Mouse (Mus musculus) regulatory T cell (primary cell): ENCODE results near the gene Mecom.
"Not testable (repeated sequence)": the region's sequence is repeated elsewhere in the genome, so short reads cannot be mapped to it uniquely, and the experiment has no call there.

Source experiments
- in situ Hi-C: fragments of 300-600 bp; cut with MboI, MseI; formaldehyde crosslinking; loops from one replicate; pipeline ENCODE4 v1.15.1; 2025; ENCODE audit warnings: high pct_unique_total_duplicates

Gene Mecom

DNA sequence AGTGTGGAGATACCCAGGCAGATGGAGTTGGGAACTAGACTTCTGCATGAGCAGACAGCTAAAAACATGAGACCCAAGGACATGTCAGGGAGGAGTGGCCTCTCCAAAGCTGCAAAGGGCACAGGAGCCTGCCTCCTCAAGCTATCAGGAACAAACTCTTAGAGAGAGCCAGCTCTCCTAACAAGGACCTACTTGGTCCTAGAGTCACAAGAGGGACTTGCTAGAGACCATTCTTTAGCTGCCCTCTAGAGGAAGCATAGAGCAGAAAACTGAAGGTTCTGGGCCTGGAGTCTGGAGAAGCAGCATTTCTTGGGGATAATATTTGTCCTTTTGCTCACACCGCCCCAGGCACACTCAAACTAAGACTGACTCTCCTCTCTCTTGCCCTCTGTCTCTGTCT lies 99.2 kb downstream of the Mecom start:
- in situ Hi-C loops = no loop called here

DNA sequence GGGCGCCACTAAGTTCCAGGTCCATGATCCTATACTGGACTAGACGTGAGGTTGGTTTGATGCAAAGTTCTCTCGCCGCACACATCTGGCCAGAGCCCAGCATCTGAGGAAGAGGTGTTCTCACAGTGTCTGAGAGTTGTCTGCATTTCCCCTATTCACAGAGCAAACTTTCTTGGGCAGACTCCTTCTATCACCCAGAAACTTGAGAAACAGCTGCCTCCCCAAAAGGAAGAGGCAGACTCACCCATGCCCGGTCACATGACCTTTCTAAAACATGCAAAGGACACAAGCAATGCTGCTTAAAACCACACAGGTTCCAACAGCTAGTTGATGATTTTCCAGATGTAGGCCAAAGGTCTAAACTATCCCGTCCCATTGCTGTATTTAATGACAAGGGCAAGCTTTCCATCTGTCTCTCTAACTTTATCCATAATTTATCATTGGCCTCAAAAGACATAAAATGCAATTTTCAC lies 101.8 kb downstream of the Mecom start:
- in situ Hi-C loops = no loop called here

DNA sequence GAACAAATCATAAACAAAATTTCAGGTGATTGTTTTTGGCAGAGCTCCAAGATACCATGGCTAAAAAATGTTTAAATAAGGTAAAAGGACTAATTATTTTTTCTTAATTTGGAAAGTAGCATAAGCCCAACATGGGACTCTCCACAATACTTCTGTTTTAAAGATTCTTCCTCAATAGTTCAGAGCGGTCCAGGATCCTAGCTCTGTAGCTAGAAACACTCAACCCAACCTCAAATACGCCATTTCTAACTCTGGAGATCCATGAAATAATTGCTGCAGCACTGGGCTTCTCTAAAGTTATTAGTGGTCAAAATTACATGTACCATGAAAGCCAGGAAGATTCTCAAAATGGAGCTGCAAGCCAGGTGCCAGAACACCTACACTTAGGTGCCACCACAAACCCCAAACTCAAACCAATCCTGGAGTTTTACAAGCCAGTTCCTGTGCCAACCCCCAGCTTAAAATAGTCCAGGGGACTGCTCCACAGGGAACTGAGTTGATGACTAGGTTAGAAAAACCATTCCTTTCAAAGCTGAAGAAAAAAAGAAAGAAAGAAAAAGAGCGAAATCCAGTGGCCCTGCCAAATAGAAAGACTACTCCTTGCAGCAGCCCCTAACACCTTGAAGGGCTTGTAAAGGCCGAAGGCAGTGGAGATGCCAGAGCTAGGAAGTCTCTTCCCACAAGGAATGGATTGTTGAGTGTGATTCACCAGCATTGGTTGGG lies 102.4 kb downstream of the Mecom start:
- in situ Hi-C loops = no loop called here

DNA sequence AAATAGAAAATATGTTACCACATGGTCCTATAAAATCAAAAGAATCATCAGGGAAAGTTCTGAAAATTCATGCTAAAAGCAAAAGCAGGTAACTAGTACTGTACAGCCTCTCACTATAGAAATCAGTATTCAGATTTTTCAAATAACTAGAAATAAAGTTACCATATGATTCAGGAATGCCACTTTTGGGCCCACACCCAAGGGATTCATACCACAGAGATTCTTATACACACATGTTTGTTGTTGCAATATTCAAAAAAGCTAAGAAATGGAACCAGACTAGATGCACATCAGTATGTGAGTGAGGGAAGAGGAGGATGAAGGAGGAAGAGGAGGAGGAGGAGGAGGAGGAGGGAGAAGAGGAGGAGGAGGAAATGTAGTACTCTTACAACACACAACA lies 106.2 kb downstream of the Mecom start:
- in situ Hi-C loops = no loop called here

DNA sequence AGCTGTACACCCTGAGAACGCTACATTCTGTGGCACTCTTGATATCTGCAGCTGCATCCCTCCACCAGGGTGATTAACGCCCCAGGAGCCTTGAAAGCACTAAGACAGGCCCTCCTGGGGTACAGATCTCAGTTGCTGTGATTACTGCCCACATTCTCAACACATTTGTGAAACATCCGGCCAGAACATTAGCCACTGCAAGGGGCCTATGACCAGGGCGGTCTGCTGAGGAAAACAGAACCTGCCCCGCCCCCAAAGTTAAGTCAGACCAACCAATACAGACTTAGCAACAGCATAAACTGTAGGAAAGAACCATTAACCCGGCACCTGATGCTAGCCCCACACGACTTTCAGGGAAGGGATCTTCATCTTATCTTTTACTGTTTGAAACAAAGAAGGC lies 109.8 kb downstream of the Mecom start:
- in situ Hi-C loops = no loop called here

DNA sequence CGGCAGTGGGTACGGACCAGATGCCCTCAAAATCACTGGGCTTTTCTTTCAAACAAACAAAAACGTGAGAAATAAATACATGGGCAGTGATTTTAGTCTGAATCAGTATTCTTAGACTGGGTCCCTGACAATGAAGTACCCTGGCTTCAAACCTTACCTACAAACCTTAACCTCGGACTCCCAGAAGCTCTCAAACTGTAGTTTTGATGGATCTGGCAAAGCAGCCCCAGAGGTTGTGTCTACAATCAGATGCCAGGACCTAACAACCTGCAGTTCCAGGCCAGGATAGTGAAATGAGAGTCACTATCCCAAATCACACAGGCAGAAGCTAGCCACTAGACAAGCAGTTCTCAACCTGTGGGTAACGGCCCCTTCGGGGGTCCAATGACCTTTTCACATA lies 111.2 kb downstream of the Mecom start:
- in situ Hi-C loops = no loop called here

DNA sequence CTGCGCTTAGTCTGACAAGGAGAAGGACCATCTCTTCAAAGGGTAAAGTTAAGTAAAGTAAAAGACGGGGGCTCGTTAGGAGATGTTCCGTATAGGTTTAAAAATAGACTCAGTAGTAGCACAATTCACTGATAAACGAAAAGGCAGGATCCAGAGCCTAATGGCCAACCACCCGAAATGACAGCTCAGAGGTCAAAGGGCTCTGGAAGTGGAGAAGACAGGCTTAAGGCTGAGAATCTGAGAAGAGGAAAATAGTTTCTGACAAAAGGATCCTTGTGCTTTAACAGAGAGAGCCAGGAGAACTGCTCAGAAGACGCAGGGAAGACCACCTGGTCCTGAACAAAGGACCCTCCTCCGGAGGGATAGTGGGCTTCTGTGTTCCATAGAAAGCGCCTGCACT lies 111.7 kb downstream of the Mecom start:
- in situ Hi-C loops = no loop called here

DNA sequence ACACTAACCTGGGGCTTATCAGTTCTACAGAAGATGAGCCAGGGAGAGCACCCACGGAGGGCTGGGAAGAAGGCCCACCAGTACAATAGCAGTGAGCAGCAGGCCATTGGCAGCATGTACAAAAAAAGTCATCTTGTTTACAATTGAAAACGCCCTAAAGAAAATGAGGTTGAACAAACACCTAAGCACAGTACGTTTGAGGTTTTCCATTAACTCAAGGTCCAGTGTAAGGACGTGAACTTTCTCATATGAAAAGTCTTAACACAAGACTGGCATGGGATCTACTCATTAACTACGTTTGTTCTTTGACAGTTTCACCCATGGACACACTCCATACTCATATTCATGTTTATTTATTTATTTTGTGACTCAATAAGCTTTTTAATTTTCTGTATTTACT lies 118.9 kb downstream of the Mecom start:
- in situ Hi-C loops = no loop called here

DNA sequence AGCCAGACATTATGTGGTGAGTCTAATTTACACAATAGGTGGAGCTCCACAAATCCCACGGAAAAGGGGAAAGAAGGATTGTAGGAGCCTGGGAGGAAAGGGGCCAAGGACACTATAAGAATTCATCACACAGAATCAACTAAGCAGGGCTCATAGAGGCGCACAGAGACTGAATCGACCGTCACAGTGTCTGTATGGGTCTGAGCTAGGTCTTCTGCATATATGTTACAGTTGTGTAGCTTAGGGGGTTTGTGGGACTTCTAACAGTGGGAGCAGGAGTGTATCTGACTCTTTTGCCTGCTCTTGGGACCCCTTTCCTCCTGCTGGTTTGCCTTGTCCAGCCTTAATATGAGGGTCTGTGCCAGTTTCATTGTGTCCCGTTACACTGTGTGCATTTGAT lies 123.8 kb downstream of the Mecom start:
- in situ Hi-C loops = no loop called here

DNA sequence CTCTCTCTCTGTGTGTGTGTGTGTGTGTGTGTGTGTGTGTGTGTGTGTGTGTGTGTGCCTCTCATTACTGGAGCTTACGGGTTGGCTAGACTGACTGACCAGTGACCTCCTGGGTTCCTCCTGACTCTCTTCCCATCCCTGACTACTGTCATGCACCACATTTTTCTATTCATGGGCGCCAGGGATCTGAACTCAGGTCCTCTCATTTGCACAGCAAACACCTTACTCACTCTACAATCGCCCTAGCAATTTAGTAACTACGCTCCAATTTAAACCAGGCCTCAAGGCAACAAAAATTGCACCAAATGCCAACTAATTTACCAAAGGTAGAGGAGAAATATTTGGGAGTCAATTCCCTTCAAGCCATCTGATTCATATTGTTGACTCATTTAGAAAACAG lies 125.9 kb downstream of the Mecom start:
- in situ Hi-C loops = not testable (repeated sequence)

DNA sequence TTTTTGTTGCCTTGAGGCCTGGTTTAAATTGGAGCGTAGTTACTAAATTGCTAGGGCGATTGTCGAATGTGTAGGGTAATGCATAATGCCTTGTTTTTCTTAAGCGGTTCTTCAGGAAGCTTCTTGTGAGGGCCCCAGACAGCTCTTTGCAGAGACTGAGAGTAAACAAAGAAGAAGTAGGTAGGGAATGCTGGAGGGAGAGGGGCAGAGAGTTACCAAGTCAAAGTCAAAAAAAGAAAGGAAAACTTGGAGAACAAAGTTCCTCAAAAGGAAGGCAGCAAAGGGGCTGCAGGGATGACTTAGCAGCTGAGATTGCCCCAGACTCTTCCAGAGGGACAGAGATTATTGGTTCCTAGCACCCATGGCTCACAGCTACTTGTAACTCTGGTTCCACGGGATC lies 126.9 kb downstream of the Mecom start:
- in situ Hi-C loops = no loop called here

DNA sequence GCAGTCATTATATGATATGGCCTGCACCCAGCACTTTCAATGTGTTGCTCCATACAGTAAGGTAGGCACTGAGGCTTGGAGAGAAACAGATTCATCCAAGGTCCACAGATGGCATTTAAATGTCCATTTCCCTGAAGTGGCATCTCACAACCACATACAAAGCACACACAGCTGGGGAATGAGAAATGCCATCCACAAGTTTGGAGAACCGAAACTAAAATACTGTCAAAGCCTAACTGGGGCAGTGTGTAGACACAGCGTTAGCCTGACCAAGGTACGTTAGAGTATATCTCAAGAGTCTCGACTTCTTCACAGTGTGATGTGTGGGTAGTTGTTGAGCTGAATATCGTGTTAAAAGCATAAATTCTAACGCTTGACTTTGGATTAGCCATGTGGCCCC lies 133.6 kb downstream of the Mecom start:
- in situ Hi-C loops = no loop called here

DNA sequence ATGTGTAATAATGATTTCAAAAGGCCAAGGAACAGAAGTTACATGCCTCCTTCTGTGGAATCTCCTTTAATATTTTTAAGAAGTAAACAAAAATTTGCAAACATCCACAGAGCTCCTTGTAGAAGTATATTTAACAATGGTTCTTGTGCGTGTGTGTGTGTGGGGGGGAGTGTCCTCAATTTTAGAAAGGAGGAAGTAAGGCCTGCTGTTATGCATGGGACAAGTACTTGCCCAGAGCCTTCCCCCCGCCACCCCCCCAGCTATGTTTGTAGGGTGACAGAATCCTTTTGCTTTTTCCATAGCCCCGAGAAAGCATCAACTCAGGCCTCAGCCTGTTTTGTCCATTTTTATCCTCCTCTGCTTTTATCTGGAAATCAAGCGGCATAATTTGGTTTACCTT lies 137.0 kb downstream of the Mecom start:
- in situ Hi-C loops = no loop called here

DNA sequence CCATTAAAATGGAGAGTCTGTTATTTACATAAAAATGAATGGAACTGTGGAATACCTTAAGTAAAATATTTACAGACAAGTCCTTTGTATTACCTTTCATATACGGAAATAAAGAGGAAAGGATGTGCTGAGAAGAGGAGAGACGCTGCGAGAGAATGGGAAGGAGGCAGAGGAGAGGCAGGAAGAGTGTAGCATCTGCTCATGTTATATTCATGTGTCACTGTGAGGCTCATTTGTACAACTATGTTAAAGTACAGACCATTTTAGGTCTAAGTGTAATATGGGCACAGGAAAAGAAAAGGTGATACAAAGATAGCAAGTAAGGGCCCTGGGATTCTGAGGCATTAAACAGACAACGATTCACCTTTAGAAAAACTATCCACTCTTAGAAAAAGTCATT lies 143.0 kb downstream of the Mecom start:
- in situ Hi-C loops = no loop called here

DNA sequence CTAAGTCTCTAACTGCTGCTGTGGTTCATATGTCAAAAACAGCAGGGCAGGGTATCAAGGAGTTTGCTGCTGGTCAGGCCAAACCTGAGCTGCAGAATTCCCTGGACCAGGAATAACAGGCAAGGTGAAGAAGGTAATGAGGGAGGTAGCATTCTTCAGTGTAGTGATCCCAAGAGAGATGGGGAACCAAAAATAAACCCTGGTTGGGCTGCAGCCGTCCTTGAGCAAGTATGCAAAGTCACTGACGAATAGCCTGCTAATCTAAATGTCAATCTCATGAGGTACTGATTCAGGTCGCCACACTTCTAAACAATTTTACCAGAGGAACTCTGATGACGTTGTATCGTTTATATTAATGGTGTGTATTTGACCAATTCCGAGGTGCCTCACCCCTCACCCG lies 148.9 kb downstream of the Mecom start:
- in situ Hi-C loops = loop anchor here (10.0 kb wide), 1 partner anchor 754 kb away; no protein-coding TSS in a partner anchor

DNA sequence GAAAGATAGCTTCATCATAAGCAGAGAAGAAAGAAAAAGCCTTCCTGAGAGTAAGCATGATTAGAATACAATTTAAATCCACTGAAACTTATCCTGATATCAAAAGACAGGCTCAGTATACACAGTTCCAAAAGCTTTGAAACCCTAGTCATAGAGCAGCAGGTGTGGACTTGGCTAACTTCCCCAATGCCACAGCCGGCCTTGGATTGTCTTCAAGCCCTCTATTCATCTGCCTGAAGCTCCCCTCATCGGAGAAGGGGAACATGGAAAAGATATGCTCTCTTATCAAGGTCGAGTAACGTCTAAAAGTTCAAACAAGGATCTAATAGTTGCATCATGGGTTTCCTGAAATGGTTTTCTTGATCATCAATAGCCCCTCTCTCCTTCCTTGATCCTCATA lies 152.9 kb downstream of the Mecom start:
- in situ Hi-C loops = loop anchor here (10.0 kb wide), 1 partner anchor 750 kb away; no protein-coding TSS in a partner anchor

DNA sequence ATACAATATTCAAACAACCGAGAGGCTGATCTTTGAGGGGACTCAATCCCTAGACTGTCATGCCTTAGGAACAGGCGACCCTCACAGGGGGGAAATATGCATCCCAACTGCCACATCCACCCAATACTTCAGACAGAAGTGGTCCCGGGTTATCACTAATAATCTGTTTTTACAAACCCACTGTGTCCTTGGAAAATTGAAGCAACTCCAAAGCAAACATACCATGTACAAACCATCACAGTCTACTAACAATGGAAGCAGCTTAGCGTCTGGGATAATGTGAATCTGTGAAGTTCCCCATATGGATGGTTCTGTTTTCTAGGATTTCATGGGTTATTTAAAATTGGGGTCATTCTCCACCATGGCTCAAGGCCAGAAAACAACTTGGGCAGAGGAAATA lies 155.1 kb downstream of the Mecom start:
- in situ Hi-C loops = loop anchor here (10.0 kb wide), 1 partner anchor 748 kb away; no protein-coding TSS in a partner anchor

DNA sequence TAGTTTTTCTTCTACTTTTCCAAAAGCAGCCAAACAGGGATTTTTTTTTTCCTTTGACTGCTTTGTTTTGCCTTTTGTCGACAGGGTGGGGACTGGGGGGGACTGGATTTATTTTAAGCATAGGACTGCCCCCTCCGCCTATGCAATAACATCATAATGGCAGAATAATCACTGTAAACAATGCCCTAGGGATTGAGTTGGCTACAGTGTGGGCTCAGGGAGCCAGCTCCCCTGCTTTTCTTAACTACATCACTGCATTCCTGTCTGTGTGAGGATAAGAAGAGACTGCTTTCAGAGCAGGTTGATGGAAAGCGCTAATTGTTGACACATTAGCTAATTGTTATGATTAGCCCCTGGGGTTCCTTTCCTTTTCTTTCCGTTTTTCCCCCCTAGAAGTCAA lies 155.6 kb downstream of the Mecom start:
- in situ Hi-C loops = loop anchor here (10.0 kb wide), 1 partner anchor 747 kb away; no protein-coding TSS in a partner anchor

DNA sequence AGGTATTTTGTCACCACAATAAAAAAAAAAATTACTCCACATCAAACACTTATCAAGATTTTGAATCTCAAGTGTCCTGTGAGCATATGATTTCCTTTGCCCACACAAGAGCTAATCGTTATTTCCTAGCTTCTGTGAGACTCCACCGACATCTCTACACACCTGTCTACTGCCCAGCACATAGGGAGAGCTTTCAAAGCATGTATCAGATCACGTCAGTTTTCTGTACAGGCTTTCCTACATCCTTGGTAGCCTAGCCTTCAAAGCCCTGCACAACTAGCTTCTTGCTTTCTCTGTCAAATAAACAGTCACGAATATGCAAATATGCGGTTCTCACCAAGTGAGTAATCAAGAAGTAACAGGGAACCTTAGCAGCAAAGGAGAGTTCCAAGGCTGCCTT lies 157.5 kb downstream of the Mecom start:
- in situ Hi-C loops = loop anchor here (10.0 kb wide), 1 partner anchor 746 kb away; no protein-coding TSS in a partner anchor

DNA sequence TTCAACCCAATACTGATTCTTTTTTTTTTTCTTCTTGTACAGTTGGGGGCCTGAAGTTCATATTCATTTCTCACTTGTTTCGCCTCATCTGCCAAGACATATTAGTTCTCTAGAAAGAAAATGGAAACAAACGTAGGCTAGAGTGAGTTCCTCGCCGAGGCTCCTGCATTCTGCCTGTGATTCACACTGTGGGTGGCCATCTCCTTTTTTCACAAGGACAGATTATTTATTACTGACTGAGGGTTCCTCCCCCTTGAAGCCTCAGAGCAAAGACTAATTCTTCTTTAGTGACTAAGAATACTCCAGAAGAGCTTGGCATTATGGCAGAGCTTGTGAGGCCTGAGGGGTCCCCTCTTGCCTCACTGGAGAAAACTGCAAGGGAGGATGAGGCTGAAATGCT lies 167.5 kb downstream of the Mecom start:
- in situ Hi-C loops = no loop called here

DNA sequence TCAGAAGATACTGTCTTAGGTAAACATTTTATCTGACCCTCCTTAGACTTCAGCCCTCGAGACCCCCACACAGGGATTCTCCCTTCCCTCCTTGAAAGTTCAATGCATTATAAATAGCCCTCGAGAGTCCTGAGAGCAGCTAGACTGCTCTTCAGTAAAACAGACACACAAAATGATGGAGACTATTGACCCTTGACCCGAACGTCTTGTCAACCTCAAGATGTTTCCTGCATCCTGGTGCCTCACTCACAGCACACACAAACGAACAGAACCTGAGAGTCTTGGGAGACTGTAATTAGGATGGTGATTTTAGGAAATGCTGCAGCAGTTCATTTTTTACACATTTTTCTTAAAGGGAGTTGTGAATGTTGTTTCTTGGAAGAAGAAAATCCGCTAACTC lies 168.5 kb downstream of the Mecom start:
- in situ Hi-C loops = no loop called here

DNA sequence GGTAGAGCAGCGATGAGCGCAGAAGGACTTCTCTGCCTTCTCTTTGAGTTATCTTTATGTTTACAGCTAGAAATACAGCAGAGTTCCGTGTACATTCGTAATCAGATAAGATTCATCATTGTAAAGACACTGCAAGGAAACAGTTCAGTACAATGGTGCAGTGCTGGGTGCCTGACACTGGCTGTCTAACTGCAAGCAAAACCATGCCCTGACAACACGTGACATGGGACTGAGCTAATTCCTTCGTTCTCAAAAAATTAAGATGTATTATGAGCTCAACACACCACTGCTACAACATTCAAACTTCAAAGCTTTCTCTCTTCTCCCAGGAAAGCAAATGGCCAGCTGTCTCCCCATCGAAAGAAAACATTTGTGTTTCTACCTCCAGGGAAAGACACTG lies 176.3 kb downstream of the Mecom start:
- in situ Hi-C loops = no loop called here

DNA sequence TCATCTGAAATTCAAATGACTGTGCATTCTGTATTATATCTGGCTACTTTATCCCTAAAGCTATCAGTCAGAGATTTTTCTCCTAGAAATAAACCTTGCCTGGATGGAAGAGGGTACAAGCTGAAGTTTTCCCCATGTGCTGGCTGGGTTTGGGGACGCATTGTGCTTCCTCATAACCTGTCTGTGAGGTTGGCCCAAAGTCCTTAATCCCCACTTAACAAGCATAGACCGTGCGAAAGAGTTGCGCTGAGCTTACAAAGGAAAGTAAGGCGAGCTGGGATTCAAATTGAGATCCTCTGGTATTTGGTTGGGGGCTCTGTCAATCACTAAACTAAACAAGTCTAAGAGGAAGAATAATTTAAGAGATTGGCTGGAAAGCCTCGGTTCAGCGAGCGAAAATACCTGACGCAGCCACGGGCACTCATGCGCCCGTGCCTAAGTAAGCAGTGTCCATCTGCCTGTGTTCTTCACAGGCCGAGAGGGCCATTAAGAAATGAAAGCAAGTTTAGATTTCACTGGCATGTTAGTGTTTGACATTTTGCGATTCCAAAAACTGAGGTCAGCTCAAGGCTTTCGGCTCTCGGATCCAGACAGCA lies 176.8 kb downstream of the Mecom start:
- in situ Hi-C loops = no loop called here
